Mouse (Mus musculus): ENCODE results near the gene Optn.

Optn gene

DNA sequence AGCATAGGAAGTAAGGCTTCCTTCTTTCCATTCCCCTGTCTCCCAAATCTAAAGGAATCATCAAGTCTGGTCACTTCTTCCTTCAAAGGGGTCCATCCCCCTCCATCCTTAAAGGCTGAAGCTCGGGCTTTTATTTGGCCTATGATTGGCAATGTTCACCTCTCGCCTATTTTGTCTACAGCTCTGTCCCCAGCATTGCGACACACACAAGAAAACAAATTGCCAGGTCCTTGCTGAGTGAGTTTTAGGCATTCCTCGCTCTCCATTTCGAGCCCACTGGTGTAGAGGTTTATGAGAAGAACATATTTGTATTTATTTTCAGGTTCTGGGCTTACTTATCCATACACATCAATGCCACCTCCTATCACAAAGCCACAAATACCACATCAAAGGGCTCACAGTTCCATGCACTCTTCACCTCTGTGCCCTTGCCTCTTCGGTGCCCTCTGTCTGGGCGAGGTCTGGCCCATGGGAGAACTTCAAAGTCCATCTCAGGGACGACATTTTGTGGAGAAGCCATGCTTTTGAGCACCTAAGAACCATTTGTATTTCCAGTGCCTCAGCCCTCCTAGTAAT, 2.6 kb downstream of the Optn start:
- DNase-seq (ENCODE audit: low spot score in 2 of 2), result no peak

GRCm38 (mm10) chr2:5059997-5060396, 3.9 kb downstream of the Optn start:
- DNase-seq (ENCODE audit: low spot score in 2 of 2), result no peak

DNA sequence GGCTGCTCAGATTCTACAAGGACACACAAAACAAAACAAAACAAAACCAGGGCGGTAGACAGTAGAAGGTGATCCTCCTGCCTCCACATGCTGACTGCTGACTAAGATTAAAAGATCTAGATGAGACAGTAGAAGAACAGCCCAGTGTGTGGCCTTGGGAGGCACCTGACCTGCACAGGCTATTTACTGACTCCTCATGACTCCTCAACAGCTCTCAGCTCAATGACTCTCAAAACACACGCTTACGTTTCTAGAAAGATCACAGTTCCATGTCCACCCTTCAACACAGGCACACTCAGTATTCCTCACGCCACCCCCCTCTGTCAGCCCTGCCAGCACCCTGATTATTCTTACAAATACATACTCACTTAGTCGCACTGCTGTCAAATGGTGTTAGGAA, 5.4 kb downstream of the Optn start:
- no peak for DNase-seq (ENCODE audit: low spot score in 2 of 2)

GRCm38 (mm10) chr2:5050562-5050961, 13.3 kb downstream of the Optn start:
- DNase-seq (ENCODE audit: low spot score in 2 of 2), result no peak

GRCm38 (mm10) chr2:5047016-5047415, 16.8 kb downstream of the Optn start:
- DNase-seq (ENCODE audit: low spot score in 2 of 2), result no peak

DNA sequence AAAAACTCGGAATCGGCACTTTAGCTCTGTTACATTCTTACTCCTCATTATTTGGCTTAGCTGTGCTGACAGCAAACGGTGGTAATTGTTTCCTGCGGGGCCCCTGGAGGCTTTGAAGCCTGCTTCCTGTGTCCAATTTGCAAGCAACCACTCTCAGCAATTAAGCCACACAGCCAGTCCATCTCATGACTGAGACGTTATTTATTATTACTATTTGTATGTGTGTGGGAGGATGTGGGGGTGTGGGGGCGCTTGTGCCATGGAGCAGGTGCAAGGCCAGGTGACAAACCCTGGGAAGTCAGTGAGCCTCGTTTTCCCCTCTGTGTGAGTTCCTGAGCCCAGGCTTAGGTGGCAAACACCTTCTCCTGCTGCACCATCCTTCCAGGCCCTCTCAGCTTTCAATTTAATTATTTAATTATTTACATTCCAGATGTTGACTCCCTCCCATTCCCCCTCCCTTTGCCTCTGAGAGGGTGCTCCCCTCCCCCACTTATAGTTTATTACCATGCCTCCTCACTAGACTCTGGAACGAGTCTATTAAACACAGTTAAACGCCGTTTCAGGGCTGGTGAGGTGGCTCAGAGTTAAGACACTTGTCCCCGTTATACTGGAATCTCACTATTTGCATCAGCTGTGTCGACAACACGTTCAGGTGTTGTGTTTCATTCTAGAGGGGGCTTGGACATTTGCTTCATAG, 18.4 kb downstream of the Optn start:
- DNase-seq (ENCODE audit: low spot score in 2 of 2), result no peak

DNA sequence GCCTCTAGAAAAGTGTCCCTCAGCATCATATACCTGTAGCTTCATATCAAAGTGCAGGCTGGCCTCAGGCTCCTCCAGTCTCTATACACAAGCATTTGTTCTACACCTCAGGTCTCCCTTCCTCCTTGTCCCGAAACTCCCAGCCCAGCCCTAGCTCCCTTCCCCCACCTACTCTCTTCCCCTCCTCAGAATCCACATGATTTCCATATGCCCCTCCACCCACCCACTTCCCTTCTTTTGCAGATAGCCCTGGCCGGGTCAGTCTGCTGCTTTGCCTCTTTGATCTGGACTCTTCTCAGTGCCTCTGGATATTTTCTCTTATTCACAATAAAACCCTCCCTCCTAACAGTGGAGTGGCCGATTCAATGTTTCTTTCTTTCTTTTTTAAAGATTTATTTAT, 19.5 kb downstream of the Optn start:
- no peak for DNase-seq (ENCODE audit: low spot score in 2 of 2)

- no peak for DNase-seq (ENCODE audit: low spot score in 2 of 2)
Measured at GRCm38 (mm10) chr2:5043476-5043761, 20.4 kb downstream of the Optn start.

- DNase-seq (ENCODE audit: low spot score in 2 of 2), result no peak
Measured at GRCm38 (mm10) chr2:5042616-5043475, 21.0 kb downstream of the Optn start.

DNA sequence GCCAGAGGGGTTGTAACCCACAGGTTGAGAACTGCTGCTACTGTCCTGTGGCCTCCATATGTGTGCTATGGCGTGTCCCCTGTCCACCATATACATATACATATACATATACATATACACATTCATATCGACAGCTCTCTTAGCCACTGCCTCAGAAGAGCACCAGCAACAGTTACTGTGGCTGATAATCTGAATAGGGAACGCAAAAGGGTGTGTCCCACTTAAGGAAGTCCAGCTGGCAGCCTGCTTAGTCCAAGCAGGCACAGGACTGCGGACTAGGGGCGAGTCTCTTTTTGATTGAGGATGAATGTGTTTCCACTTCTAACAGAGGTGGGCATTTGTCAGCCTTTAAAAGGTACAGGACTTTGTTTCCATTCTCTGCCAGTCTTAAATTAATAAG, 22.0 kb downstream of the Optn start:
- DNase-seq (ENCODE audit: low spot score in 2 of 2), result no peak

DNA sequence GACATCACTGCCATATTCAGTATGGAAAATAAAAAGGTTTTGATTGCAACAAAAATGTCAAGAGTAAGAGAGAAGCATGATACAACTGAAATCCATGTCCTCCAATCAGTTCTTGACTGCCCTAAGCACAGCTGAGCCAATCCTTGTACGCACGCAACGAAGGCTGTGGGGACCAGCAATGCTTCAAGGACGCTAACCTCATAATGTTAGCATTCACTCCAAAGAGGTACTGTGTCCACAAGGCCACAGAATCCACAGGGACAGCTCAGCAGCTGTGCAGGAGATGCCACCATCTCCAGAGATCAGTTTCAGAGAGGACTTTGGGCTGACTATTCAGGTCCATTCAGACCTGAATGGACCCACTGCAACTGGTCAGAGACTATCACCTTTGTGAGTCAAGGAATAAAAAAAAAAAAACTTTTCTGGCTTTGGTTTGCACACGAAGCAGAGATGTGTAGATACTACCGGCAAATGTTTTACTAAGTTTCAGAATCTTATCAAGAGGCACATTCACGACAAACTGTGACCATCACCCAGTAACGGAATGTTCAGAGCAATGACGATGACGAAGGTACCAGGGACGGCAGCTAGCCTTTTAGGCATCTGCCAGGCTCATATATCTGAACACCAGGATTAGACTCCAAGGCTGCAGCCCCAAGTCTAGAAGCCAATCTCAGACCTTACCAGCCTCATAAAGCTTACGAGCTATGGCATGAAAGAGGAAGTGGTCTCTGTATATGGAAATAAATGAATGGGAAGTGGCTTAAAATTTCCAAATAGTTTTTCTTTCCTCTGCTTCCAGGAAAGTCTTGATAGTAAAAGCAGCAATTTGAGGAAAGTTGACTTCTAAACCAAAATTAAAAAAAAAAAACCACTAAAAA, 23.3 kb downstream of the Optn start:
- DNase-seq (ENCODE audit: low spot score in 2 of 2), result no peak

GRCm38 (mm10) chr2:5039350-5040170, 24.3 kb downstream of the Optn start:
- DNase-seq (ENCODE audit: low spot score in 2 of 2), result no peak

- DNase-seq (ENCODE audit: low spot score in 2 of 2), result no peak
Measured at GRCm38 (mm10) chr2:5038320-5038719, 25.5 kb downstream of the Optn start.

- no peak for DNase-seq (ENCODE audit: low spot score in 2 of 2)
Measured at GRCm38 (mm10) chr2:5037390-5037789, 26.5 kb downstream of the Optn start.

DNA sequence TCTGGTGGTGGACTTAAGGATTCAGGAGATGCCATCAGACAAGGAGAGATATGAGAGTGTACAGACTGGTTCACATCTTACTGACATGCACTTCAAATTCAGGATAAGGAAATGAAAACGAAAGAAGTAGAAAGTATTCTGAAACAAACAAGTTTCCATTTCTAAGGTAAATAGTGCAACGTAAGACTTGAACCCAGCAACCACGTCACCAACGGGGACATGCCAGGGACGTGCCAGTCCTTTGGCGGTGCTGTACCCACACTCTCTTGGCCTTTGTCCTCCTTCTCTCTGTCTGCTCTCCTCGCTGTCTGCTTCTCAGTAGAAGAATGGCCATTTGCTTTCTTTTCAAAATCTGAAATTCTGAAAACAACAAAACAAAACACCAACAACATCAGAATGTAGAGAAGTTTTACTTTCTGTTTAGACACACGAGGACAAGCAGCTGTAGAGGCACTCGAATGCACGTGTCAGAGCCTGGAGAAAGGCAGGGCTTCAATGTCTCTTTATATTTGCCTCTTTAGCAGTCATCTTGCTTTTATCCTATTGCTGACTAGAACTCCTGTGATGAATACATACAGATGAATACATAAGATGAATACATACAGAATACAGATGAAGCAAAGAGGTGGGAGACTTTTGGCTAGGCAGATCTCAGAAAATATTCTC, 27.3 kb downstream of the Optn start:
- no peak for DNase-seq (ENCODE audit: low spot score in 2 of 2)

DNA sequence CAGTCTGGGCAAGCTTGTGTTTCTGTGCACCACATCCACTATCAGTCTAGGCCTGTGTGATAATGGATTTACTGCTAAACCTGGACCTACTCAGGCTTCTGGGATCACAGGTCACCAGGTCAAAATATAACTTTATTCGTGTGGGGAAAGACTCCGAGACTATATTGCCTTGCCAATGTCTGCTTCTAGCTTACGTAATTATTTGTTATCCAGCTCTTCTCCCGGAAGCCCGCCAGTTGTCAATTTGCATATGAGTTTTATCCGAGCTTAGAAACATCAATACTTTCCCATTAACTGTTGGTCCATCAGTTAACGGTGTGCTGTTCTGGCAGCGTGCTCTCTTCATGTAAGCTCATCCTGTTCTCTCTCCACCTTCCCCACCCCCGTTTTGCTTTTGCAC, 28.6 kb downstream of the Optn start:
- DNase-seq (ENCODE audit: low spot score in 2 of 2), result no peak

DNA sequence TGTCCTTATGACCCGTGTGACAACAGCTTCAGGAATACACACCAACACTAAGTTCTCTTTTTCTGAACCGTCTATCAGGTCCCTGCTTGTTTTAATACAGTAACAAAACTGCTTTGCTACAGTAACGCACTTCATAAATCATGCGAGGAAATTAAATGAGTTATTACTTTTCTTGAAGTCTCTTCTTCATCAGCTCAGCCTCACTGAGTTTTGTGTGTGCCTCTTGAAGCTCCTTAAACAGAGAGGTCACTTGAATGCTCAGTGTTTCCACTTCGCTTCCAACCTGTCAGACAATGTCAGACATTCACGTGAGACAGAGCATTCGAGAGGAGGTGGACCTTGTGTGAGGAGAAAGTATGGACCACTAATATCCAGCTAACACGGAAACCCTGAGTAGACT, 29.1 kb downstream of the Optn start:
- no peak for DNase-seq (ENCODE audit: low spot score in 2 of 2)

- no peak for DNase-seq (ENCODE audit: low spot score in 2 of 2)
Measured at GRCm38 (mm10) chr2:5033546-5034420, 30.1 kb downstream of the Optn start.

DNA sequence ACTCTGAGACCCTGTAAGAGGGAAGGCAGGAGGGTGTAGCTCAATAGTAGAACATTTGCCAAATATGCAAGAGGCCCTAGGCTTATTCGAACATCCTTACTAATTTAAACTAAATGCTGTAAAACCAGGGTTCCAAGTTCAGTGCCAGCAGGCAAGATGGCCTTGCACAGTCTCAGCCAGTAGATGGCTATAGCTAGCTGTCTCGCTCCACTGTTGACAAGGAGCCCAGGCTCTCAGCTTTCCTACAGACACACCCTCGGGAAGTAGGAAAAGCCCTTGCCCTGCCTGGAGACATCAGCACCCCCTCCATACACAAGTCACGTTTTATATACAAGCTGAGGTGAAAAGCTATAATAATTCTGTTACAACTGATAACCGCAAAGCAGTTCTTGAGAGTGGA, 31.2 kb downstream of the Optn start:
- no peak for DNase-seq (ENCODE audit: low spot score in 2 of 2)

GRCm38 (mm10) chr2:5031215-5031614, 32.6 kb downstream of the Optn start:
- no peak for DNase-seq (ENCODE audit: low spot score in 2 of 2)
